Mouse (Mus musculus) embryonic stem cell, embryonic (primary cell): ENCODE measurements around the gene Ccdc38.

Experiments used
- CTCF ChIA-PET, 4 experiments: fragments of 300-600 bp in 2 of 4; fragments of 350-600 bp in 2 of 4; sonication (Branson Sonifier 250); formaldehyde crosslinking; loops; one replicate each; lab custom pipeline; 2022; ENCODE audit warnings: inconsistent platforms in 2 of 4; lab: Charles Lee
- POLR2A ChIA-PET, 4 experiments: fragments of 300-600 bp in 2 of 4; fragments of 350-600 bp in 2 of 4; sonication (Branson Sonifier 250); formaldehyde crosslinking; loops; one replicate each; lab custom pipeline; 2022; ENCODE audit warnings: antibody characterized with exemption in 4 of 4, inconsistent platforms in 1 of 4; lab: Charles Lee

Gene Ccdc38

DNA sequence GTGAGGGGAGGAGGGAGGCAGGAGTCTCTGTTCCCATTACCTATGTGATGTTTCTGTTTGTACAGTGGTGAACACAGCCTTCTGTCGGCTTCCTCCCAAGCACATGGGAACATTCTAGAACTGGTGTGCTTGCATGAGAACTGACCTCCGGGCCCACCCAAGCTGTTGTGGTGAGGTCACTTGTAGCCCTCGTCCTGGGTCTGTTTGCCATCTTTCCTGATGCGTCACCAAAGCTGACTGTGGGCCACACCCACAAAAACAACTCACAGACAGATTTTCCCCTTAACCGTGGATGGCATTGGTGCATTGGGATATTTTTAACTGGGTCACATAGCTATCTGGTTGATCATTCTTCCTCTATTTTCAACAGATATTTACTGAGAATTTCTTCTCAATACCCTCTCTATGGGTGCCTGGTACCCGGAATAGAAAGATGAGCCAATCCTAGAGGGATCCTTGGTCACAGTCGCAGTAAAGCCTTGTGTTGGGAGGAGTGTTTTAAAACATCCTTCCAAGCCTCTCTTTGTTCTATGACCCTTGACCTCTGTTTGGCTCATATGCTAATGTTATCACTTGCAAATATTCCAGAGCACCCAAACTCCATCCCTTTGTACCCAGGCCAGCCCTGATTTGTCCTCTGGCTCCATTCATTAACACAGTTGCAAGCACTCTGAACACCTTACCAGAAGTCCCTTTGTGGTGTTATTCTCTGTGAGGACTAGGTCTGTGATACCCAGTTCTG is 80.2 kb downstream of the Ccdc38 start:
- POLR2A ChIA-PET, result interaction anchor here in 2 of 4 experiments (0.5 to 1.3 kb wide), 4 partner anchors 11 to 1092 kb away, joined by 4 to 8 read pairs (median 4); no protein-coding TSS in a partner anchor
- CTCF ChIA-PET, result interaction anchor here in 3 of 4 experiments (0.5 to 2.0 kb wide), 5 partner anchors 9 to 198 kb away, joined by 3 to 7 read pairs (median 5); no protein-coding TSS in a partner anchor

DNA sequence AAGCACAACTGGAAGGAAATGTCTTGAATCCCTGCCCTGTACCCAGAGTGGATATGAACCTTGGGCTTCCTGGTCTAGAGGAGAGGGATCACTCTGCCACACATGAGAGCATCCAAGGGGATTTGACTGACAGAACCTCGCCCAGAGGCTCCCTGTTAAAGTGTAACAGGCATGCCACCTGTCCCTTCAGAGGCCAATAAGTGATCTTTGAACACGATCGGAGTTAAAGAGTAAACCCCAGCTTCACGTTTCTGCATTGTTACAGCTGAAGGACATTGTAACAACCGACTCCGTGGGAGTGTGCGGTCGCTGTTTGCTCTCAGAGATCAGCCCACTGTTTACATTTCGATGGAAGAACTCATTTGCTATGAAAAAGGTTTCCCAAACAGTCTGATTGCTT is 83.3 kb downstream of the Ccdc38 start:
- CTCF ChIA-PET, result no interaction called here

DNA sequence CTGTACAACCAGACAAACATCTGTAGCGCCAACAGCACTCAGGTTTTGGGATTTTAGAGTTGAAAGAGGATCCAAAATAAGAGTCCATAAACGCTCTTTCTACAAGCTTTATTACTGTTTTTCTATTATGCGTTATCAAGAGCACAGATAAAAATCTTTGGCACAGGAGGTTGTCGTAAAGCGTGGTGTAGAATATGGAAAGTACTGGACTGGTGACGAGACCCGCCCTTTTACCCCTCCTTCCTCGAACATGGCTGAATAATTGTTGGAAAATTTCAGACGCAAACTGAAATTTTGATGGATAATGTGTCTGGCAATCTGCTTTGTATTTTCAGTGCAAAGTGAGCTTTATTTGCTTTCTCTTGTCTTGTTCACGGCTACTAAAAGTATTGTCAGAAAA is 83.7 kb downstream of the Ccdc38 start:
- CTCF ChIA-PET, result no interaction called here
- POLR2A ChIA-PET, result no interaction called here

More for the DNA sequence above, 83.3 kb downstream of the Ccdc38 start:
- POLR2A ChIA-PET, result no interaction called here

DNA sequence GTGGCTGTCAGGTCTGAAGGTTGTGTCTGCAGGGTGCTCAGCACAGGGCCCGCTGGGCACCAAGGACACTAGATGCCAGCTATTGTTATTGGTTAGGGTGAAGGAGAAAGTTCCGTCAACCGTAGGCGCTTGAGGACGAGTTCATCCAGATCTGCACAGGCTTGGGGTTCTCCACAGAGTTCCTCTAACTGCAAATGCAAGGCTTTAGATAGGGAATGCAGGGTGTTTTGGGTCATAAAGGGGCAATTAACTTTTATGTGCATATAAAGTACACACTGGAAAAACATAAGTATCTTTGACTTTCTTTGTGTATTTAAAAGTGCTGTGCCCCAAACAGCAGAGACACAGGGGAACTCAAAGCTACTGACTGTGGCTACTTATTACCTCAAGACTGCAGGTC is 89.9 kb downstream of the Ccdc38 start:
- CTCF ChIA-PET, result no interaction called here
- POLR2A ChIA-PET, result interaction anchor here in 1 of 4 experiments (0.5 kb wide), 1 partner anchor 129 kb away, joined by 3 read pairs; no protein-coding TSS in a partner anchor

DNA sequence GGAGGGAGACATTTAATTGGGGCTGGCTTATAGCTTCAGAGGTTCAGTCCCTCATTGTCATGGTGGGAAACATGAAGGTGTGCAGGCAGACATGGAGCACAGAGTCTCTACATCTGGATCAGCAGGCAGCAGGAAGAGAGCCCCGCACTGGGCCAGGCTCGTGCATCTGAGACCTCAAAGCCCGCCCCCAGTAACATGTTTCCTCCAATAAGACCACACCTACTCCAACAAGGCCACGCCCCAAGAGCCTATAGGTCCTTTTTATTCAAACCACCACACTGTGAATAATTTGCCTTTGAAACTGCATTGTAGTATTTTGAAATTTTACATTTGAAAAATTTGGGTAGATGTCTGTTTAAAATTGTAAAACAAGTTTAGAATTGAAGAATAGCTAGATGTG is 91.7 kb downstream of the Ccdc38 start:
- POLR2A ChIA-PET, result no interaction called here
- CTCF ChIA-PET, result no interaction called here

DNA sequence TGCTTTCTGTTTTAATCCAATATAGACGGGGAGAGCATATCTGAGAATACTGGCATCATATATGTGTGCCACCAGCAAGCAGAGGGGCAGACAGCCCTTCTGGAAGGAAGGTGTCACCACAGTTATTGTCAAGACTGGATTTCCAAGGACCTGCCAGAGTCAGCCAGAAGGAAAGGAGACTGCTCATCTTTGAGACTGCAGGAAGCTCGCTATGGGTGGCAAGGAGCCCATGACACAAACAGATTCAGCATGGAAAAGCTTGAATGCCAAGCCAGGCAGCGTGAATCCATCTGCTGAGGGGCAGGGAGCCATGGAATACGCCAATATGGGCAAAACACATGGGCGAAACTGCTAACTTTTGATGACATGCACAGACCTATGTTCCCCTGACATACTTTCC is 93.1 kb downstream of the Ccdc38 start:
- ChIA-PET POLR2A (no interaction called here), CTCF (interaction anchor here in 1 of 4 experiments (0.5 kb wide), 1 partner anchor 130 kb away, joined by 3 read pairs; no protein-coding TSS in a partner anchor)
